Mouse (Mus musculus): ENCODE data around the gene Cfp. TPM values are rescaled to one million over a fixed set of nuclear protein-coding genes. Genes with fewer than 3 reads are reported as not detected.

Gene Cfp
- polyA plus RNA-seq (2012): 1.6 and 1.9 TPM in 2 replicates

DNA sequence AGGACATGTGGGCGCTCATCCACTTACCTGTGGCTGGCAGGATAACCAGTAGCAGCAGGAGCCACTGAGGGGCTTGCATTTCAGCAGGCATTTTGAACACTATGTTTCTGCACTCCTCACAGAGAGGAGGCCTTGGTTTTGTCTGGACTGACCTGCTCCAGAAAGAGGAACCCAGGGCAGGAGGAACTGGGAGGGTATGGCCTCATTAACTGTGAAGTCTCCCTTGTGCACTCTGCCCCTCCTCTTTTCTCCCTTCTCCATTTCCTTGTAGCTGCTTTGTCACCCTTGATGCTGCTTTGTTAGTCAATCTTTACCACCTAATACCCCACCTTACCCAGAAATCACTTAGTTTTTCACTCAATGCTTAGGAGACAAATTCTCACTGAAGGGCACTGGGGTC, at the start of gene Cfp:
Cfp (minus strand) TSS at position 192 of the 400 bp plus-strand sequence.
- H3K4me1 ChIP-seq (ENCODE audit: control insufficient read depth): no peaks in the 10 kb centered on the region
- peaks cover 2% of the 10 kb centered on the region; the same call in 1 of the 2 replicates for H3K36me3 ChIP-seq (ENCODE audit: control insufficient read depth)
- no peak for TF ChIP-seq TAL1 (IDR thresholded peaks at IDR 0.05; ENCODE audit: low read length)
- TF ChIP-seq GATA1 (IDR thresholded peaks at IDR 0.05; ENCODE audit: low read length): no peak
- no peaks in the 10 kb centered on the region for H3K27me3 ChIP-seq (ENCODE audit: control insufficient read depth)
- H3K9me3 ChIP-seq (ENCODE audit: control insufficient read depth, low read length): no peaks in the 10 kb centered on the region
- H3K4me3 ChIP-seq (replicated peaks): no peak within 1 kb of the TSS

DNA sequence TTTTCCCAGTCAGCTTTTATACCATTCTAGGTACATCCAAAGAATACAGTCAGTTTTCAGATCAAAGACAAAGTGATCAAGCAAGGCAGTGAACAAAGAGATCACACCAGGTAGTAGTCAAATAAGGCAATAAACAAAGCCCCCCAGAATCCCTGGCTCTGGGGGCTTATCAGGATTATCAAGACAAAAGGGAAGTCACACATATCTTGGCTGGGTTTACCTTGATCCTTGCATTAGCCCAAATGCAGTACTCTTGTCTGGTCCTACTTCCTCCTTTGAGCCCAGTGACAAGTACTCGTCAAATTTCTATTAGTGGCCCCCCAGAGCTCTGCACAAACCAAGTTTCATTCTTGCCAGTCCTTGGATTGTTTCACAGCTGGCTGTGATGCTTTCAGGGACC, 49.5 kb upstream of the Cfp start:
- Histone ChIP-seq H3K4me1 (ENCODE audit: control insufficient read depth) (no peaks in the 10 kb centered on the region), H3K27me3 (ENCODE audit: control insufficient read depth) (no peaks in the 10 kb centered on the region), H3K4me3 (replicated peaks) (no peak overlapping the region), H3K9me3 (ENCODE audit: control insufficient read depth, low read length) (0 out of 2 replicates have a peak, but pooled peaks cover 2% of the 10 kb centered on the region), H3K36me3 (ENCODE audit: control insufficient read depth) (peaks cover 7% of the 10 kb centered on the region)
- no peak for TF ChIP-seq GATA1 (IDR thresholded peaks at IDR 0.05; ENCODE audit: low read length)
- TF ChIP-seq TAL1 (IDR thresholded peaks at IDR 0.05; ENCODE audit: low read length): no peak

DNA sequence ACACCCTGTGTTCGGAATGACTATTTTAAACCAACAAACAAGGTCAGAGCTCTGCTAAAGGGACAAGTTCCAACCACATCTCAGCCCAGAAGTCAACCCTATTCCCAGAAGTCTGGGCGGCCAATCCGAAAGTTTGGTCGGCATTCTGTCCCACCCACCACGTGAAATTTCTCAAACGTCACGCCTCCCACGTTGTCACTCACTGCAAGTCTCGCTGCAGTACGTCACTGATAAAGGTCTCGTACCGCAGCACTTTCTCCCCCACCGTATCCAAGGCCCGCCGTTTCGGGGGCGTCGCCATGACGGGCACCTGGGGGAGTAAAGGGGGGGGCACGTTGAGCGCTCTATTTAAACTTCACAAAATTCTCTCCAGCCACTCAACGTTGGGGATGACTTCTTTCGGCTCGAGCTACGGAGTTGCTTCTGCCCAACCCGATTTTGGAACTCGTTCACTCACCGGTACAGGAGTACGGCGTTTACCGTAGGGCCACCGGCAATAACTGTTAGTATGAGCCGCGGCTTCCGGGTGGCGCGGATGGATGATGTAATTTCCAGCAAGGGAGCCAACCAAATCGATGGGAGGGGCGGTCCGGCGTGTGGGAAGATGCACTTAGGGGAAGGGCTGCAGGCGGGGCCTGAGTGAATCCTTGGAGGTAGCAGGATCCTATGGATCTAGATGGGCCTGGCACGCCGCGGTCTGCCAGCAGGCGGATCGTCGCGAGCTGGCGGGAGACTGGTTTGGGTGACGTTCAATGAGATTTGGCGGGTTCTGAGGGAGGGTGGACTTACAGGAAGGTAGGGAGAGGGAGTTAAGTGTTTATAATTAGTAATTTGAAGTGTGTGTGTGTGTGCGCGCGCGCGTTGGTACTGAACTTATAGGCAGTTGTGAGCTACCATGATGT, 30.4 kb upstream of the Cfp start, which contains the start of gene Uxt:
Uxt (minus strand) TSS at position 541 of the 902 bp plus-strand sequence.
- H3K27me3 ChIP-seq (ENCODE audit: control insufficient read depth): no peaks in the 10 kb centered on the region
- TF ChIP-seq GATA1 (IDR thresholded peaks at IDR 0.05; ENCODE audit: low read length): no peak
- no peak for TF ChIP-seq TAL1 (IDR thresholded peaks at IDR 0.05; ENCODE audit: low read length)
- H3K4me1 ChIP-seq (ENCODE audit: control insufficient read depth): peaks cover 9% of the 10 kb centered on the region
- H3K4me3 ChIP-seq (replicated peaks): peak within 1 kb of the TSS; percentile 75
- no peaks in the 10 kb centered on the region for H3K9me3 ChIP-seq (ENCODE audit: control insufficient read depth, low read length)
- H3K36me3 ChIP-seq (ENCODE audit: control insufficient read depth): peaks cover 25% of the 10 kb centered on the region

DNA sequence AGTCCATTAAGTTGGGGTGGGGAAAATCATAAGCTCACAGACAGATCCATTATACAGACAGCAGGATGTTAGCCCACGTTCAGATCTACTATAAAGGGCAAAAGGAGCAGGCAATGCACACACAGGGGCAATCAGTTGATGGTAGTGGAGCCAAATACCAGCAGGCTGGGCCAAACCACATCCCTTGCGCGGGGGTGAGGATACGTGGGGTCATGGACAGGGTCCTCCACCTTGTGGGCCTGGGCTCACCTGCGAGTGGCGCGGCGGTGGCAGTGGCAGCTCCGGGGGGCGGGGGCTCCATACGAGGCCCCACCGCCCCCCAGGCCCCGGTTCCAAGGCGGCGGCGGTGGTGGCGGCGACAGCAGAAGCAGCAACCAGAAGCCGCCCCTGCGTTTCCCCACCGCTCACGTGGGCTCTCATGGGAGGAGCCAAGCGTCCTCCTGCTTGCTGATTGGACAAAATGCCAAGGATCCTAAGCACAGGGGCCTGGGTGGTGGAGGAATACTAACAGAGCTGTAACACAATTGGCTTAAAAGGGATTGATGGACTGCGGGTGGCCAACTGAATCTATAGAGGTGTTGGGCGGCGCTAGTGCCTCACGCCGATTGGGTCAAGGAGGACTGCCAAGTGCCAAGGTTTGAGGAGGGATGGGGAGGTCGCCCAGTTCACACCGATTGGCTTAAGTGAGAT, 19.0 kb upstream of the Cfp start, which contains the start of gene Elk1:
Elk1 (minus strand) TSS at position 418 of the 690 bp plus-strand sequence.
- Histone ChIP-seq H3K27me3 (ENCODE audit: control insufficient read depth) (no peaks in the 10 kb centered on the region), H3K9me3 (ENCODE audit: control insufficient read depth, low read length) (no peaks in the 10 kb centered on the region), H3K36me3 (ENCODE audit: control insufficient read depth) (peaks cover 5% of the 10 kb centered on the region), H3K4me1 (ENCODE audit: control insufficient read depth) (peaks cover 15% of the 10 kb centered on the region), H3K4me3 (replicated peaks) (peak within 1 kb of the TSS; percentile 73)
- no peak for TF ChIP-seq TAL1 (IDR thresholded peaks at IDR 0.05; ENCODE audit: low read length)
- TF ChIP-seq GATA1 (IDR thresholded peaks at IDR 0.05; ENCODE audit: low read length): no peak

DNA sequence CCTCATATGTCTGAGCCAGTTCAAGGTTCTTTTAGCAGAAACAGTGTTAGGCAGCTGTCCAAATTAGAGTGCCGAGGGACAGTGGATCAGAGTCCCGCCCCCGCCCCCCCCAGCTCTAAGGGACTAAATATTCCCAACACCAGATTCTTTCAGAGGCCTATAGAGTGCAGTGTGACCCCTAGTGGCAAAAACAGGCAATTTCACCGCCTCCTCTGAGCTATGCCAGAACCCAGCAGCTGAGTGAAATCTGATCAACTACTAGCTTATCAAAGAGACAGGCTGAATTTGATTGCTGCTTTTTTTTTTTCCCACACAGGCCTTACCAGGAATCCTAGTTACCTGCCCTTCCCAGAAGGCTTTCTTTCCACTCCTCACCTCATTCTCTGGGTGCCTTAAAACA, 14.7 kb upstream of the Cfp start:
- H3K27me3 ChIP-seq (ENCODE audit: control insufficient read depth): no peaks in the 10 kb centered on the region
- H3K9me3 ChIP-seq (ENCODE audit: control insufficient read depth, low read length): no peaks in the 10 kb centered on the region
- H3K36me3 ChIP-seq (ENCODE audit: control insufficient read depth): no peaks in the 10 kb centered on the region
- TF ChIP-seq TAL1 (IDR thresholded peaks at IDR 0.05; ENCODE audit: low read length): no peak
- no peak for TF ChIP-seq GATA1 (IDR thresholded peaks at IDR 0.05; ENCODE audit: low read length)
- H3K4me1 ChIP-seq (ENCODE audit: control insufficient read depth): peaks cover 14% of the 10 kb centered on the region
- H3K4me3 ChIP-seq (replicated peaks): no peak overlapping the region

DNA sequence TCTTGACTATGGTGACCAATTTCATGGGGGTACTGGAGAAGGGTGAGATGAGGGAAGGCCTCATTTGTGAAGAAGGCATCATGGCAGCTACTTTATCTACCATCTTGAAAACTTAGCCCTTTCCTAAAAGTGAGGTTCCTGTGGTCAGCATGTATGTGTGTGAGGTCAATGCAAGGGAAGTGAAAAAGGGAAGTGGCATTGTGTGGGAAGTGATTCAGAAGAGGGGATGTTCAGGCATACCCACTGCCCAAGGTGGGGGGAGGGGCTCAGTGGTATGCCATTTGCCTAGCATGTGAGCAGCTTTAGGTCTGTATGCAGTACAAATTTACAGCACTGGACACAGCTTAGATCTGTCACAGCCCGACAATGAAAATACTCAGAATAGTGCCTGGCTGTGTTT, 608 bp upstream of the Cfp start:
- TF ChIP-seq GATA1 (IDR thresholded peaks at IDR 0.05; ENCODE audit: low read length) (no peak), TAL1 (IDR thresholded peaks at IDR 0.05; ENCODE audit: low read length) (no peak)
- Histone ChIP-seq H3K36me3 (ENCODE audit: control insufficient read depth) (peaks cover 2% of the 10 kb centered on the region; the same call in 1 of the 2 replicates), H3K9me3 (ENCODE audit: control insufficient read depth, low read length) (no peaks in the 10 kb centered on the region), H3K4me1 (ENCODE audit: control insufficient read depth) (no peaks in the 10 kb centered on the region), H3K4me3 (replicated peaks) (no peak overlapping the region), H3K27me3 (ENCODE audit: control insufficient read depth) (no peaks in the 10 kb centered on the region)

DNA sequence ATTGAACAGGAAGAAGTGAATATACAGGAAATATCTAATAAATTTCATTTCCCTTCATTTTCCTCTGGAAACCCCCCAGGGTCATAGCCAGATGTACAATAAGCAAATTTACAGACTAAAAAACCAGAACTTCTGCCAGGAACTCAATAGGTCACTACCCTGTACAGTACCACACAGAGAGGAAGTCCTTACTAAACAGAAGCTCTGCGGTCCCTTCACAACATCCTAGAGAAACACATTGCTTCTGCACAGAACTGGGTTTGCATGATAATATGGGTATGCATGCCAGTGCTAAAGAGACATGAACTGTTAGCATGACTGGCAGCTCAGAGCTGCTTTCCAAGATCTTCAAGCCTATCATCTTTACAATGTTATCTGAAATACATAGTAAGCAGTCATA, 1.5 kb downstream of the Cfp start:
- H3K4me1 ChIP-seq (ENCODE audit: control insufficient read depth): no peaks in the 10 kb centered on the region
- TF ChIP-seq GATA1 (IDR thresholded peaks at IDR 0.05; ENCODE audit: low read length) (no peak), TAL1 (IDR thresholded peaks at IDR 0.05; ENCODE audit: low read length) (no peak)
- H3K36me3 ChIP-seq (ENCODE audit: control insufficient read depth): no peaks in the 10 kb centered on the region; the same call in 1 of the 2 replicates
- H3K9me3 ChIP-seq (ENCODE audit: control insufficient read depth, low read length): no peaks in the 10 kb centered on the region
- H3K4me3 ChIP-seq (replicated peaks): no peak overlapping the region
- no peaks in the 10 kb centered on the region for H3K27me3 ChIP-seq (ENCODE audit: control insufficient read depth)

DNA sequence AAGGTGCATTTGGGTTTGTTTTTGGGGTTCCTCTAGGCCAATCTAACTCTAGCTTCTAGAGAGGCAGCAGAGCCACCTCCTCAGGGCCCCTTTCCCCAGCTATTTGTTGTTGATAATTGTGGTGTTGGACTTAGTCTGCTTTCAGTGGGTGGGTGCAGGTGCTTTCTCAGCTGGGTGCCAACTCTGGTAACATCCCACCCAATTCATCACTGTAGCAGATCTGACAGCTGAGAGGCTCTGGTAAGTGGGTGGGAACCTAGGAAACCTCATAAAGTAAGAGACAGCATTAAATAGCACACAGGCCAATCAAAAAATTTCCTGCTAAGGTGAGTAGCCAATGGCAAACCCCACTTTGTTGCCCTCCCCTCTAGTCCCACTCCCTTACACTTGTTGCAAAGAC, 6.4 kb downstream of the Cfp start:
- H3K4me1 ChIP-seq (ENCODE audit: control insufficient read depth): peaks cover 5% of the 10 kb centered on the region; the same call in 1 of the 2 replicates
- H3K9me3 ChIP-seq (ENCODE audit: control insufficient read depth, low read length): peaks cover 8% of the 10 kb centered on the region
- no peak overlapping the region for H3K4me3 ChIP-seq (replicated peaks)
- TF ChIP-seq TAL1 (IDR thresholded peaks at IDR 0.05; ENCODE audit: low read length) (no peak), GATA1 (IDR thresholded peaks at IDR 0.05; ENCODE audit: low read length) (no peak)
- H3K27me3 ChIP-seq (ENCODE audit: control insufficient read depth): peaks cover 27% of the 10 kb centered on the region
- H3K36me3 ChIP-seq (ENCODE audit: control insufficient read depth): no peaks in the 10 kb centered on the region; the same call in 1 of the 2 replicates

DNA sequence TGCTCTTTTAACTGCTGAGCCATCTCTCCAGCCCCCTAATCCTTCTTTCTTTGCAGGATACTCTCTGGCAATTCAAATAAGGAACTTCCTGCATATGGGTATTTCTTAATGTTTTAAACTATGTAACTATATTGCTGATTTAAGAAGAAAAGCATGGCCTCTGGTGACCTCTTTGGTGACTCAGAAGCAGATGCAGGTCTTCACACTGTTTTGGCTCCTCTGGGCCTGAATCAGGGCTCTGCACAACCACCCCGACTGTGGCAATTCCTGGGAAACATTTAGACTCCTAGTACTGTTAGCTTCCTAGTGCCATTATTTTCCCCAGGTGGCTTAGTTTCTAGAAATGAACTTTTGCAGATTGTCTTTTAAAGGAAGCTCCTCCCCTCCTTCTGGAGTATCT, 7.8 kb downstream of the Cfp start:
- peaks cover 8% of the 10 kb centered on the region for H3K9me3 ChIP-seq (ENCODE audit: control insufficient read depth, low read length)
- peaks cover 41% of the 10 kb centered on the region for H3K27me3 ChIP-seq (ENCODE audit: control insufficient read depth)
- no peak overlapping the region for H3K4me3 ChIP-seq (replicated peaks)
- no peaks in the 10 kb centered on the region; the same call in 1 of the 2 replicates for H3K36me3 ChIP-seq (ENCODE audit: control insufficient read depth)
- H3K4me1 ChIP-seq (ENCODE audit: control insufficient read depth): peaks cover 5% of the 10 kb centered on the region; the same call in 1 of the 2 replicates
- no peak for TF ChIP-seq TAL1 (IDR thresholded peaks at IDR 0.05; ENCODE audit: low read length)
- no peak for TF ChIP-seq GATA1 (IDR thresholded peaks at IDR 0.05; ENCODE audit: low read length)

All from erythroblast, embryonic 14.5 days (primary cell).